Mouse (Mus musculus): Measurements from ENCODE around the gene Vmn2r62.
"Not testable (repeated sequence)": the region's sequence is repeated elsewhere in the genome, so short reads cannot be mapped to it uniquely, and the experiment has no call there.

DNA sequence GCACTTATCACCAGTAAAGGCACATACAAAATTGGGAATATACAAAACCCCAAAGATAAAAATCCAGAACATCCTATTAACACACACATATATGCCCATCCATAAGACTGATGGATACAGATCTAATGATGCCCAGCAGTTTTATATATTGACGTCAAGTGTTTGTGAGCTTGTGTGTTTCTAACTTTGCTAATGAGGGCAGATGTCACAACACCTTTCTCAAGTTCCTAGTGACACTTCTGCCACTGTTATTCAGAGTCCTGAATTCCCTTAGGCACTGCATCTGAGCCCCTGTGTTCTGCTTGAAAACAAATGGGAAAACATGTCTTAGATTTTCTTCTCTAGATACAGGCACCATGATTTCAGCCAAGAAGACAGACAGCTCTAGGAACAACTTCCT is at the start of gene Vmn2r62:
- TF ChIP-seq HCFC1 (IDR thresholded peaks at IDR 0.05; ENCODE audit: borderline replicate concordance, insufficient read depth, low read length); ZC3H11A (IDR thresholded peaks at IDR 0.05; ENCODE audit: borderline replicate concordance, low read depth, low read length); ZNF384 (IDR thresholded peaks at IDR 0.05; ENCODE audit: low read depth, low read length): not testable (repeated sequence)

Data from ES-E14 (cell line).